Mouse (Mus musculus) megakaryocyte-erythroid progenitor cell, adult 5-6 weeks (primary cell): ENCODE results near the gene Etv6. TPM values are rescaled to one million over a fixed set of nuclear protein-coding genes. Genes with fewer than 3 reads are reported as not detected.

Experiments used
- ATAC-seq: replicated peaks from 2 replicates; pipeline ENCODE4 v1.8.0; 2016; ENCODE audit warnings: mild to moderate bottlenecking, inconsistent platforms; ENCODE audit not compliant: severe bottlenecking, poor library complexity, low FRiP score, low TSS enrichment
- total RNA-seq, 2 experiments: library from RNA; stranded (forward) in 1 of 2; stranded (reverse) in 1 of 2; fragments of 200-1000, 215-1000 nt in 1 of 2; fragments of >200 nt in 1 of 2; fragmentation: Nextera tagmentation in 1 of 2; gene quantifications; 2 replicates each; pipeline ENCODE4 v1.2.3; 2014 to 2017

Gene Etv6
- total RNA-seq, 2 experiments from 2014 or later: 24.7 to 30.8 TPM

DNA sequence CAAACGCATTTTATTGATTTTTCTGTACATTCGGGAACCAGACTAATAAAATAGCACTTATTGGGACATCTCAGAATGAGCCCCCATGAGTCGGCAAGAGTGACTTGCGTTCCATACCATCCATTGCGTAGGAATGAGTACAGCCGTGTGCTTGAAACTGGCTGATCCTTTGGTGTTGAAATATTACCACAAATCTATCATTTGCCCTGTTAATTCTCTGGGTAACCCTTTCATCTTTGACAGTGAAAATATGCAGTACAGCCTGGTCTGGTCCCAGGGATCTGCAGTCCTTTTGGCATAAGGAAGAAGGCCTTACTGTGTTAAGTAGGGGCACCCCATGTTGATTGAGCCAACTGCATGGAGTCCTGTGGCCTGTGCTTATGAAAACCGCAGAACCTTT, 5.8 kb downstream of the Etv6 start:
- no peak for ATAC-seq

DNA sequence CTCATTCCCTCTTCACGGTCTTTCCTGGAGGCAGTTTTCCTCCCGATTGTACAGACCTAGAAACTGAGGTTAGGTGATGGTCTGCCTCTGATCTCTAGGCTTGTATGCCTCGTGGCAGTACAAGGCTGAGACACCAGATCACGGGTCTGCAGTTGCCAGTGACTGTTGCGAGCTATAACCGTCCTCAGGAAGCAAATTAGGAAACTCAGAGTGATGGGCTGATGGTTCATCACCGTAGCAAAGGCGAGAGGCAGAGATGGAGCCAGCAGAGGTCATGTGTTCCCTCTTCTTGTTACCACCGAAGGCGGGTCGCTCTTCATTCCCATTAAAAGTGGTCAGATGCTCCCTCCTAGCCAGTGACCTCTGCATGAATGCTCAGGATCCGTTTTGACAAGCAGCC, 6.4 kb downstream of the Etv6 start:
- no peak for ATAC-seq

DNA sequence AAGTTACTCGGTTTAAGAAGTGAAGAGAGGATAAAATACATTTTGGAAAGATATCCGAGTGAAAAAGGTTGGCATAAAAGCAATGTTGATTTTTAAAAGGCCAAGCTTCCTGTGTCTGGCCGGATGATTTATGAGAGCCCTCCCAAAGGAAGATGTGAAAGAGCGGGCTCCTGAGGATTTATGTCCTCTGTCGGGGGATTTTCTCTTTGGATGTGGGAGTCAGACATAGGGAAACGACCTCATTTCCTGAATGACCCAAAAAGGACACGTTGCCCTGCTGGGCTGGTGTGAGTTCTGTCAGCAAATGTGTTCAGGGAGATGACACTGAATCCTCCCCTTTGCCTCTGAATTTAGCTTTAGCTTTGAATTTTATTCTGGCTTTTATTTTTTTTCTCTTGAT, 8.0 kb downstream of the Etv6 start:
- ATAC-seq: no peak

DNA sequence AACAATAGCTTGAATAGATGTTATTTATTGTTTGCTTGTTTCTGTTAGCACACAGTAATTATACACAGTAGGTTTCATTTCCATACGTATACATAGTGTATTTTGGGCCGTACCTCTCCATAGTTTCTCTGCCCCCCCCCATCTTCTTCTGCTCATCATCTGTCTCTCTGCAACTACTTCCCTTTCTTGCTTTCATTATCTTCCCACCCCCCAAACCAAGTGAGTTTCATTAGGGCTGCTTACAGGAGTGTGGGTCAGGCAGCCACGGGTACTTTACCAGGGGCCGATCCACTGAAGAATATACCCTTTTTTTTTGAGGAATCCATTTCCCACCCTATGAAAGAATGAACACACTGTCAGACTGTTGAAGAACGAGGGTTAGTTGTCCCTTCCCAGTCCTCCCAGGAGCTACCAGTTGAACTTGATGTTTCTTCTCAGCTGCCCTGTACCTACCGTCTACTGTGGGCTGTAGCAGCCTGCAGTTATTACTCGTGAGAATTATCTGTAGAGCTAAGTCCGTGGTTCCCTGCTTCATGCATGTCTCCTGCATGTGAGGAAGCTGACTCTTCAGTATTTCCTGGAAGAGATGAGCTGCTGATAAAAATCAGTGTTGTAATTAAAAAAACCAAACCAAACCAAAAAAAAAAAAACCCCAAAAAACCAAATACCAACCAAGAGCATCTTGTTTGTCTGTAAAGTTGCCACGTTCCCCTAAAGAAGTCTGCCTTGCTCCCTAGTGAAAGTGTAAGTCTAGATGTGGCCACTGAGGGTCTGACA, 9.8 kb downstream of the Etv6 start:
- no peak for ATAC-seq

DNA sequence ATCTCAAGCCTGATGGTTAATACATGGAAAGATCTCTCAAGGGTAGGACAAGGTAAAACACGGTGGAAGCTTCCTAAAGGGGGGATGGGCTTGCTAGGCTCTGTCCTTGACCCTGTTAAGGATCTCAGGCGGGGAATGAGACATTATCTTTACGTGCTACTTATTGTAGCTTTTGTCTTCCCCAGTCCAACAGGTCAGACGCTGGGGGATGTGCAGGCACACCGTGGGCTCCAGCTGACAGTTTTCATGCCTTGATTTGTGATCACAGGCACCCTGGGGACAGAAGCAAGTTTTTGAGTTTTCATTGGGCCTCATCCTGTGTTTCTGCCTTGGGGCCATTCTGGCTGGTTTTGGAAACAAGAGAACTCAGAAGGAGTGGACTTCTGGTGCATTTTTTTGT, 10.6 kb downstream of the Etv6 start:
- ATAC-seq: no peak

DNA sequence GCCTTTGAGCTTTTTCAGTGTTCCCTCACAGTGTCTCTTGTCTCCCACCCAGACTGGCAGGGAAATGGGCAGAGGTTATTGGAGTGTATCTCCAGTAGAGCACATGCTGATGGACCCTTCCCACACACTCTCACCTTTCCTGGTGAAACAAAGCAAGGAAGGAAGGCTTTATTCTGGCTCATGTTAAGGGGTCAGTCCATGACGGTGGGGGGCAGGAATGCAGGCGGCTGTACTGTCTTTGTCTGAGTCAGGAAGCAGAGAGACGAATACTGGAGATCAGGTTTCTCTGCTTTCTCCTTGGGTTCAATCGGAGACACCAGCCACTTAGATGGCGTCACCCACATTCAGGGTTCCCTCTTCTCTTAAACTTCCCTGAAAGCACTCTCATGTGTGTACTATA, 11.7 kb downstream of the Etv6 start:
- no peak for ATAC-seq

DNA sequence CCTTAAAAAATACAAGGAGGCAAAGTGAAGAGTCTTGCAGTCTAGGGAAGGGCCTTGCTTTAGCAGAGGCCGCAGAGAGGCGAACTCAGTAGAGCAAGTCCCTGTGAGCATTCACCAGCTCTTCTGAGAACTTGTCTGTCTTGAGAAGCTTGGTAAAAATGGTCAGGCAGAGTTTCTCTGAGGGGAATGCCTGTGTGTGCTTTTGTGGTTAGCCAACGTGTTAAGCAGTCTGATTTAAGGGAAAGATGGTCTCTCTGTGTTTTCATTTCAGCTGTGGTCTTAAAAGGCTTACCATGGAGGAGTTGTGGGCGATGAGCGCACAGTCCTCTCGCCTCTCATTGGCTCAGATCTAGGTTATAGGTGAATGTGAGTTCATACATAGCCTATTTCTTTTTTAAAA, 12.5 kb downstream of the Etv6 start:
- ATAC-seq: no peak

DNA sequence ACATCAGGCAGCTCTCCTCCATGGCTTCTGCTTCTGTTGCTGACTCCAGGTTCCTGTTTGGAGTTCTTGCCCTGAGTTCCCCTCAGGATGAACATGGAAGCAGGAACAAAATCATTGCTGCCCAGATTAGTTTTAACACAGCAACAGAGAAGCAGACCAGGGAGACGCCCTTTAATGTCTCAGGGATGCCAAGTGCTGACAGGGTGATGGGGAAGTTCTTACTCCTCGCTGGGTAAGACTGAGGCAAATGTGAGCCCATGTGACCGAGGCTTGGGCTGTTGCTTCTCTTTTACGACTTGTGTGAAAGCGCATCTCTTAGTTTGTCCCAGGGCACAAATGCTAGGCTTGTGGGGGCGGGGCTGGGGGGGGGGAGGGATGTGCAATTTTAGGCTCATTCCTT, 13.5 kb downstream of the Etv6 start:
- ATAC-seq: no peak

DNA sequence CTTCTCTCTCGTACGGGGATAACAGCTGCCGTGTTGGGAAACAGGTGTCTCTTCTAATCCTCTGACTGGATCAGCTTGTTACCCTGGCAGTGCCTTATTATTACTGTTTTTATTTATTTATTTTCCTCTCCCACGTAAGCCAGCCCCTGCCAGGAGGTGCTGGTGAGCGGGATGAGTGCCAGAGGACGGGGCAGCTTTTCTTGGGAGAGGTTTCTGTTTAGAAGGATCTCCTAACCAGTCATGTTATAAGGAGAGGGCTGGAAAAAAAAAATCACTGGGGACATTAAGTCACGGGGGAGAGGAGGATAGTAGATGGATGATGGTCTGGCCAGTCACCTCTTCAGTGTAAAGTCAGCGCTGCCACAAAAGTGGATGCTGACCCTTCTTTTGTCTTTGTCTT, 15.0 kb downstream of the Etv6 start:
- ATAC-seq: no peak

DNA sequence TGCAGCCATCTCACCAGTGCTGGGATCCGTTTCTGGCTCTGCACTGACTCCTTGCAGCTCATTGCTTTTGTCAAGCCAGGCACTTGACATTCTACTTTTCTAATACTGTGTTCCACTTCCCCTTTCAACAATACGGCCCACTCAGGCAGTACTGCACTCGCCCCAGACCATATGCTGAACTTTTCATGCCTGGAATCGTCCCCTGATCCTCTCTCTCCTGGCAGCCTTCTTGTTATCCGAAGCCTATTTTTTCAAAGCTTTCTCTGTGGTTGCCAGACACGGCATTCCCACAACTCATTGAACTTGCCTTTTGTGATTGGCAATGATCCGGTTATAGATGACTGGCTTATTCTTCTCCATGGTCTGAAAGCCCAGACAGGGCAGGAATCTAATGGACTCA, 16.4 kb downstream of the Etv6 start:
- no peak for ATAC-seq

DNA sequence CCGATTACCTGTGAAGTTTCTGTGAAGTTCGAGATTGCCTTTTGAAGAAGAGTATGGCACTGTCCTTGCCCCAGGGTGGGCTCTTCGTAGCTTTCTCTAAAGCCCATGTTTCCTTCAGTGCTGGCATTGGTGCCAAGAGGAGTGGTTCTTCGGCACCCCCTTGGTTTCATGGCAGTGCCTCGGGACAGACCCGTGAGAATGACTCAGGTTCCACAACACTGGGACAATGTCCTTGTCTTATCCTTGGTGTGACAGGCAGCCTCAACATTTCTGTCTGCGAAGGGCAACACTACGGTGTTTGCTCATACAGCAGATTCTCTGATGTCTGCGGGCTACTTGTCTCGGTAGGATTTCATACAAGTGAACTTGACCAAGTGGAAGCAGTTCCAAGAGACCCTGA, 17.6 kb downstream of the Etv6 start:
- ATAC-seq: no peak

DNA sequence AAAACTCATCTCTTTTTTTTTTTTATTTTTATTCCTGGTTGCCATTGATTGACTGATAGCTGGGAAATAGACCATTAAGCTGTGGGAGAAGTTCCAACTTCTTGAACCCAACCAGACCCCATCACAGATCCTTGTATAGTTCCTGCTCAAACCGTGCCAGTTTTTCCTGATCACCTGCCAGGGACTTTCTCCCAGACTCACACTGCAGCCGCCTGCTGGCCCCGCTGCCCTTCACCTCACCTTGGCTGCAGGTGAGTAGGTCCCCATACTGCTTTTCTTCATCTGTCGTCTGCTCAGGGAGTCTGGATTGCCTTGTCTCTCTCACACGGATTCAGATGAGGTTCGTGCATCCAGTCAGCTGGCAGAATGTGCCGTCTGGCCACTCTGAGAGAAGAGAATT, 18.1 kb downstream of the Etv6 start:
- ATAC-seq: no peak

DNA sequence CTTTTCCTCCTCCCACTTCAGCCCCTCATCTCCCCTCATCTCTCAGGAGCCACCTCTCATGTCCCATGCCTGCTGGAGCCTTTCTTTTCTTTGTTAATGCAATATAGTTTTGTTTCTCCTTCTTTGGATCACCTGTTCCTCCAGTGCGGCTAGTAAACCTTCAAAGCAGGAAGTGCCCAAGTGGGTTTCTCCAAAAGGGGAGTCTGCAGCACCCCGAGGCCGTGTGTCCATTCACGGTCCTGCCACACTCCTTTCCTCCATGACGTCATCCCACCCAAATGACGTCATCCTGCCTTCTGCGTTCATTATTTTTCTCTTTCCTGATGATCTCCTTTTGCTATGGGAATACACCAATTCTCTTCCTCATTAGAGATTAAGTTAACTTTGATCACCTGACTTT, 20.1 kb downstream of the Etv6 start:
- ATAC-seq: no peak

DNA sequence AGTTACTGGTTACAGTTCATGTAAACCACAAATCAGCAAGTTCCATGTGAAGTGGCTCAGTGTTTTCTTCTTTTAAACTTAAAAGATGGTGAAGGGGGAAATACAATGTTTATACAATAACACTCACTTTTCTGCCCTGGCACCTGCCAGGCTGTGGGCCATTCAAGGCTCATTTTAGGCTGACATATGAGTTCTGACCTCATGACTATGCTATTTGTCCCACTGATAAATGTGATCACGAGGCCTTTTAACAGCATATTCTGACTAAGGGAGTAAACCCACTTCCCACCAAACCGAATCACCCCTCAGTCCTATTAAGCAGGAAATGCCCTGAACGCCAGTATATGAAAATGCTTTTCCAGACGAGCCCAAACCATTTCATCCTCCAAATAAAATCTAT, 23.0 kb downstream of the Etv6 start:
- no peak for ATAC-seq

DNA sequence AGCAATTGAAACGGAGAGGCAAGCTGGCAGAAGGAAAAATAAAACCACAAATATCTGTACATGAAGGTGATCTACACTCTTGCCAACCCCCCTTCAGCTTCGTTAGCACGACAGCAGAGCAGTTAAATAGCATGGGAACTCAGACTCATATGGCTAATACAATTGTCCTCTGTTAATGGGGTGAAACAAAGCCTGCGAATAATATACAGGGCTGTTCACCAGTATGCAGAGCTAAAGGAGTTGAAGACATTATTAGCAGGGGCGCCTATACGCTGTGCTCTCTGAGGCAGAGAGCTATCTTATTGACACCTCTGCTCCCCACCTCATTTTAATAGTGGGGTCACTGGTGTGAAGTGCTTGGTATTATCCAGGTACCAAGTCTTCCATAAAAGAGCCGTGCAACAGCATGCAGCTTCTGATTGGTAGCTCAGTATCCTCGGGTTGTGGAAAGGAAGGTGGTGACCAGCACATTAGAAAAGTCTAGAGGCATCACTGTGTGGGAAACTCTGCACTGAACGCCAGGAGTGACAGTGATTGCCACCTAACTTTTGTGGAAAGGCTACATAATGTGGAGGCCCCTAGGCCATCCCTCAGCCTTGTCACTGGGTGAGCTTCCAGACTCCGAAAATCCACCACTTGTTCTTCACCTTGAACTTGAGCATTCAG, 23.5 kb downstream of the Etv6 start:
- no peak for ATAC-seq

DNA sequence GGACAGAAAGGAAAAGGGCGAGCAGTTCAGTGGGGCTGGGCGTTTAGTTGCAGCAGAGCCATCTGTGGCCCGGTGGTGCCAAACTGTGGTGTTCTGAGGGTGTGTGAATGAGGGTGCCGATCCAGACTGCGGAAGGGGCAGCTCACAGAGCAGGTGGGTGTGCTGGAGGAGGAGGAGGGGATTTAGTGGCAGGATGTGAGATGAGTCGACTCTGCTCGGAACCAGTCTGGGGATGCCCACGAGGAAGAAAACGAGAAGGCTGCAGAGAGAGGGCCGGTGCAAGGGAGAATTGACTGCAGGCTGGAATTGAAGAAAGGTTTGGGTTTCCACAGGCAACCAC, 24.0 kb downstream of the Etv6 start:
- ATAC-seq: no peak

DNA sequence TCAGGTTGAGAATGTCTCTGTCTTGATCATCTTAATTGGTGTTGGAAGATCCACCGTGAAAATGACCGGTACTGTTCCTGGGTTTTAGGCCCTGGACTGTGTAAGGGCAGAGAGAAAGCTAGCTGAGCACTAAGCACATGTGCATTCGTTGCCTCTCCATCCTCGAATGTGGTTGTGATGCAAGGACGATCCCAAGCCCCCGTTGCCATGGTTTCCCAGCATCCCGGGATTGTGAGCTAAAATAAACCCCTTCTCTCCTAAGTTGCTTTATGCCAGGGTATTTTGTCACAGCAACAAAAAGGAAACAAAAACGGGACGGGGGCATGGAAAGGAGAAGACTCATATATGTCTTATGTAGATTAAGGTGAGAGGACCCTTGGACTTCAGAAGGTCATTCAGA, 24.5 kb downstream of the Etv6 start:
- ATAC-seq: no peak

DNA sequence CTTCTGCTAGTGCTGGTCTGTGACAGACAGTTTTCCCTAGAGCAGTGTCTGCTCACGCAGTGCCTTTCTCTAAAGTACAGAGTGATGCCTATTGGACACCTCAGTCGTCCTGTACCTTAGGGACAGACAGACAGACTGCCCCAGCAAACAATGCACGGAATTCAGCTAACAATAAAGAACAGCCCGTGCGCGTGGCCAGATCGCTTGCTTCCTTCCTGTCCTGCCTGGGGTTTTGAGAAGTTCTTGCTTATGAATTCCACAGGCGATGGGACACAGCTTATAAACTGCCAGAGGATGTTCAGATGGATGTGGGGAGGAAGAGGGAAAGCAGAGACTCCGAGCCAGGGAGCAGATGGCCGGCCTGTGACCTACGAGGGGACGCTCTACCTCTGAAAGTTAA, 25.3 kb downstream of the Etv6 start:
- no peak for ATAC-seq

DNA sequence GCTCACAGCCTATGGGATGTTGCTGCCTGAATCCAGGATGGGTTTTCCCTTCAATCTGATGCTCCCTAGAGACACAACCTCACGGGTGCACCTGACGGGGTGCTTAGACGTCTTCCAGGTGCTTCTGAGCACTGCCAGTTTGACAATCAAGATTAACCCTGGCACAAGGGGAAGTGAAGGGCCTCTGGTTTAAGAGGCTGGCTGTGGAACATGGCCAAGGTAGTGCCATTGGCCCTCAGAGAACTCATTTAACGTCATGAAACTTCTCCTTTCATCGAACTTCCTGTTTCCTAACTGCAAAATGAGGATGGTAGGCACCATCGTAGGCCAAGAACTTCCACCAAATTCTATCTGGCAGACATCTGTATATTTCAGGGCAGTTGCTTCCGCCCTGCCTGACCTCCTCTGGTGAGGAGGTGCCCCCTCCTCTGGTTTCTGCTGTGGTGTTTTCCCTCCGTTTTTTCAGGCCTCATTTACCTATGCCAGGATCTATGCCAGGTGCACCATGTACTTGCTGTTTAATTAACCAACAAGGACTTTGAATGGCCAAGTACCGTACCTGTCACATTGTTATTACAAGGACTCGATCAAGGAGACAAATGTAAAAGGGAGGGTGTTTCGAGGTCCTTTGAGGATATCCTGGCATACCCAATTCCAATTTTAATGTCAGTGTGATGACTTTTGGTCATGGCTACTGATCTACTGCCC, 29.7 kb downstream of the Etv6 start:
- peak; percentile 47; the same call in 1 of the 2 replicates for ATAC-seq

DNA sequence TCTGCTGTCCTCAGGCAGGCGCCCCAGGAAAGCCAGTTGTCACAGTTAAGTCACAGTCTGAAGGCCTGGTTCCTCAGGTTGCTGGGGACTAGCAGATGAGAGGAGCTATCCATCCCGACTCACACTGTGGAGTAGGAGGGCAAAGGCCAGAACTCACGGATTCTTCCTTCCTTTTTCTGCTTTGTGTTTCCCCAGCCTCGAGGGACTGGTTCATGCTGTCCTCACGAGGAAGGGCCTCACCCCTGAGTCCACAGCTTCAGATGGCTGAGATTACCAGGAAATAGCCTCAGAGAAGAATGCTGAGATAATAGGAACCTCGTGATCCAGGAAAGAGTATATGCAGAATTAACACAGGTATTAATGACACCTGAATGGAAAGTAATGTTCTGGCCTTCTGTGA, 30.6 kb downstream of the Etv6 start:
- no peak for ATAC-seq

DNA sequence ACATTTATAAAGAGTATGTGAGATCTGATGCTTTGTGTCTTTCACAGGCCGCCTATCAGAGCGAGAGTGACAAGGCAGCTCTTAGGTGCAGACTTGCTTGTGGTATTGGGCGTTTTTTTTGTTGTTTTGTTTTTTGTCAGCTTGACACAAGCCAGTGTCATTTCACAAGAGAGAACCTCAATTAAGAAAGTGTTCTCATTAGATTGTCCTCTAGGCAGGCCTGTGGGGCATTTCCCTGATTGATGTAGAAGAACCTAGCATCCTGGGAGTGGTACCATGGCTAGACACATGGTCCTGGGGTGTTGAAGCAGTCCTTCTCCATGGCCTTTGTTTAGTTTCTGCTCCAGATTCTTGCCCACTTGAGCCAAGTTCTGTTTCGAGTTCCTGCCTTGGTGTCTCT, 31.5 kb downstream of the Etv6 start:
- no peak for ATAC-seq
